Mouse (Mus musculus) MEL (cell line): ENCODE results near the gene Vmn2r27.

Source experiments
- CHD1 ChIP-seq: IDR thresholded peaks from 2 replicates; pipeline ENCODE4 v1.6.1; 2012; ENCODE audit warnings: low read depth, mild to moderate bottlenecking, inconsistent platforms, low read length, improper control_type of control experiment
- CTCF ChIP-seq, 3 experiments: IDR thresholded peaks in 2 of 3; conservative IDR thresholded peaks in 1 of 3; 2 replicates each; pipeline ENCODE4 v1.5.1; 2011 to 2012; ENCODE audit warnings: low read length in 3 of 3, low read depth in 2 of 3, mild to moderate bottlenecking in 2 of 3, improper control_type of control experiment in 1 of 3, inconsistent platforms in 1 of 3, mixed read lengths in 1 of 3, moderate library complexity in 1 of 3; ENCODE audit not compliant: control insufficient read depth in 1 of 3, insufficient read depth in 1 of 3, poor library complexity in 1 of 3, severe bottlenecking in 1 of 3
- ELF1 ChIP-seq: IDR thresholded peaks from 2 replicates; pipeline ENCODE4 v1.6.1; 2014; ENCODE audit warnings: low read depth, mild to moderate bottlenecking, inconsistent platforms, low read length, improper control_type of control experiment, moderate library complexity
- EP300 ChIP-seq, 2 experiments: IDR thresholded peaks; 2 replicates each; pipeline ENCODE4 v1.6.1; 2011; ENCODE audit warnings: improper control_type of control experiment in 2 of 2, low read length in 2 of 2, low read depth in 1 of 2, mild to moderate bottlenecking in 1 of 2
- GABPA ChIP-seq: IDR thresholded peaks from 2 replicates; pipeline ENCODE4 v1.6.1; 2012; ENCODE audit warnings: low read depth, mild to moderate bottlenecking, inconsistent platforms, low read length, improper control_type of control experiment, moderate library complexity
- MAX ChIP-seq: IDR thresholded peaks from 2 replicates; pipeline ENCODE4 v1.6.1; 2011; ENCODE audit warnings: low read length, improper control_type of control experiment
- NELFE ChIP-seq: IDR thresholded peaks from 2 replicates; pipeline ENCODE4 v1.6.1; 2011; ENCODE audit warnings: low read depth, low read length, improper control_type of control experiment
- UBTF ChIP-seq: IDR thresholded peaks from 2 replicates; pipeline ENCODE4 v1.6.1; 2012; ENCODE audit warnings: low read depth, mild to moderate bottlenecking, inconsistent platforms, low read length, improper control_type of control experiment, moderate library complexity, borderline replicate concordance; ENCODE audit not compliant: insufficient read depth
- USF2 ChIP-seq, 2 experiments: IDR thresholded peaks; 2 replicates each; pipeline ENCODE4 v1.6.1; 2011 to 2012; ENCODE audit warnings: improper control_type of control experiment in 2 of 2, low read length in 2 of 2, borderline replicate concordance in 1 of 2, inconsistent platforms in 1 of 2, low read depth in 1 of 2, mild to moderate bottlenecking in 1 of 2; ENCODE audit not compliant: insufficient read depth in 1 of 2
- ZC3H11A ChIP-seq: IDR thresholded peaks from 2 replicates; pipeline ENCODE4 v1.6.1; 2012; ENCODE audit warnings: low read depth, mild to moderate bottlenecking, inconsistent platforms, low read length, improper control_type of control experiment
- ZNF384 ChIP-seq: IDR thresholded peaks from 2 replicates; pipeline ENCODE4 v1.6.1; 2012; ENCODE audit warnings: low read depth, mild to moderate bottlenecking, inconsistent platforms, low read length, improper control_type of control experiment

DNA sequence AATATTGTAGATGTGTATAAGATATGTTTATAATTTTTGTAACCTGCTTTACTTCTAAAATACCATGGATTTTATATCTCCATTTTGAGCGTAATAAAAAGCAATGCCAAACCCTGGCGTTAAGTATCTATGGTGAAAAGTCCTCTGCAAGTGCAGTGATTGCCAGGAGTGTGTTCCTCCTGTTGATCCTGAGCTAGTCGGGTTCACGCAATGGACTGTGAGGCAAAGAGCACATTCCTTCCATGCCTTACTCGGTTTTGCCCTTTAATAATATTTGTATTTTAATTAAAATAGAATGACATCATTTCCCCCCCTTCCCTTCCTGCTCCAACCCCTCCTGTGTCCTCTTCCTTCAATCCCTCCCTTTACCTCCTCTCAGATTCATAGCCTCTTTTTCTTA lies 46.0 kb upstream of the Vmn2r27 start:
- no peak for TF ChIP-seq ELF1
- no peak for TF ChIP-seq UBTF
- no peak for TF ChIP-seq CTCF (IDR thresholded peaks at IDR 0.05 in 2 of 3, conservative IDR thresholded peaks at IDR 0.05 in 1 of 3; ENCODE audit: control insufficient read depth in 1 of 3, insufficient read depth in 1 of 3, low read depth in 2 of 3, low read length in 3 of 3, poor library complexity in 1 of 3, severe bottlenecking in 1 of 3)
- TF ChIP-seq CHD1, result no peak
- TF ChIP-seq ZNF384, result no peak
- TF ChIP-seq ZC3H11A, result no peak
- no peak for TF ChIP-seq NELFE
- TF ChIP-seq MAX, result no peak
- TF ChIP-seq GABPA, result no peak
- no peak for TF ChIP-seq EP300 (IDR thresholded peaks at IDR 0.05; ENCODE audit: low read depth in 1 of 2, low read length in 2 of 2)
- TF ChIP-seq USF2 (IDR thresholded peaks at IDR 0.05; ENCODE audit: borderline replicate concordance in 1 of 2, insufficient read depth in 1 of 2, low read depth in 1 of 2, low read length in 2 of 2), result no peak
